Mouse (Mus musculus) C2C12 (cell line): ENCODE measurements at regions not wholly inside any gene's neighbourhood (a gene's known extent, or its start where the extent isn't known, plus 50 kb on each side); places are given as distances from the start of the nearest gene placed in this dataset.

Experiments used
- CEBPB ChIP-seq: IDR thresholded peaks from one replicate; pipeline ENCODE4 v1.6.1; 2011; ENCODE audit warnings: low read depth, mild to moderate bottlenecking, control low read depth, moderate library complexity
- CTCF ChIP-seq: IDR thresholded peaks from one replicate; pipeline ENCODE4 v1.5.1; 2011; ENCODE audit not compliant: control insufficient read depth, insufficient read depth, insufficient read length
- FOSL1 ChIP-seq: IDR thresholded peaks from one replicate; pipeline ENCODE4 v1.8.0; 2011; ENCODE audit warnings: mild to moderate bottlenecking, low read length; ENCODE audit not compliant: poor library complexity, insufficient read depth, severe bottlenecking
- MAX ChIP-seq: IDR thresholded peaks from one replicate; pipeline ENCODE4 v1.6.1; 2011; ENCODE audit warnings: mild to moderate bottlenecking, control low read depth
- MYOD1 ChIP-seq: IDR thresholded peaks from one replicate; pipeline ENCODE4 v1.6.1; 2011; ENCODE audit warnings: low read depth; ENCODE audit not compliant: control insufficient read depth, insufficient read length
- MYOG ChIP-seq: IDR thresholded peaks from one replicate; pipeline ENCODE4 v1.6.1; 2011; ENCODE audit not compliant: control insufficient read depth, insufficient read length; ENCODE audit errors: extremely low read depth
- USF1 ChIP-seq: IDR thresholded peaks from one replicate; pipeline ENCODE4 v1.6.1; 2011; ENCODE audit warnings: low read depth, mild to moderate bottlenecking, control low read depth, moderate library complexity

- TF ChIP-seq CTCF (no peak), FOSL1 (no peak), MYOG (no peak), MYOD1 (no peak), CEBPB (no peak), USF1 (no peak), MAX (no peak)
Observed at GRCm38 (mm10) chr10:43765275-43765674, 136.3 kb downstream of the Qrsl1 start.
